Mouse (Mus musculus): Measurements from ENCODE around the gene Arid2.

DNA sequence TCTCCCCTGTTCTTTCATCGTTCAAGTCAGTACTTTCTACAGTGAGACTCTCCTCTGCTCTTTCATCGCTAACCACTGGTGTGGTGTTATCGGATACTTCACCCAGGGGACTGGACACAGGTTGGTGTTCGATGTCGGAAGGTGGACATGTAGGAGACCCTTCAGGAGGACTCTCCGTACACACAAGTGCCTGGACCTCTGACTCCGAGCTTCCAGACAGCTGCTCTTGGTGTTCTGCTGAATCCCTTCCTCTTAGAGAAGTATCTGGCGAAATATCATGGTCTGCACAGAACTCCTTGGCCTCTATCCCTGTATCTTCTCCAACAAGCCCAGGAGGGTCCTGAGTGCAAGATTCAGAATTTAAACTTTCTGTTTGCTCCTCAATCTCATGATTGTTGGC lies 132.6 kb downstream of the Arid2 start:
- TF ChIP-seq POLR2A (IDR thresholded peaks at IDR 0.05; ENCODE audit: insufficient read depth, low read depth, low read length) (no peak), CTCF (IDR thresholded peaks at IDR 0.05; ENCODE audit: insufficient read depth, low read depth, low read length) (no peak)

All from olfactory bulb, adult 2 months (tissue).